Mouse (Mus musculus) kidney, adult 8-10 months (tissue): ENCODE measurements around the gene Tmbim1.

Experiments
- DNase-seq, 2 experiments: peaks; one replicate each; pipeline ENCODE4 v3.0.0; 2022

Gene Tmbim1

DNA sequence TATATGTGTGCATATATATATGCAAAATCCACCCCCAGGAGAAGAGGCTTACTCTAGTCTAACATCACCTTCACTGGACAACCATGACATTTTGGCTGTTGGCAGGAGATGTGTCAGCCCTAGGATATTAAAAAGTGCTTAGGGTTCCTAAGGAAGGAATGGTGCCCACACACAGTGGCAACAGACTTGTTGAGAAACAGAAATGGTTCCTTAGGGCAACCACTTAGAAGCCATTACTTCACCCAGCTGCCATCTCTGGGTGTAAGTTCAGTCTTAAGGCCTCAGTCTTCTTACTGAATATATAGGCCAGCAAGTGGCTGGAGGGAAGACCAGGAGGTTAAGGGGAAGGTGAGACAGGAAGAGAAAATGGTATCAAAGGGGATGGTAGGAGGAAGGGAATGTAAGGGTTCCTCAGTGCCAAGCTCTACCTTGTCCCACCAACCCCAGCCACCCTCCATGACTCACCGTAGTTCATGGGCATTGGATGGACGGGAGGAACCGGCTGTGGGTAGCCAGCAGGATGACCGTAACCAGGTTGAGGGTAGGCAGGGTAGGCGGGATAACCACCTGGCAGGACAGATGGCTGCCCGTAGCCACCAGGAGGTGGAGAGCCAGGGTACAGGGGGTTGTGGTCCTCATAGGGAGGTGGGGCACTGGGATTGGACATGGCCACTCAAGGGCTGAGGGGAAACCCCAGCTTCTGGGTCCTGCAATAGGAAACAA is 10.5 kb downstream of the Tmbim1 start:
- no peak for DNase-seq

GRCm38 (mm10) chr1:74294090-74294643 is 11.3 kb downstream of the Tmbim1 start:
- no peak for DNase-seq

- no peak for DNase-seq
Observed at GRCm38 (mm10) chr1:74293306-74293960, 12.0 kb downstream of the Tmbim1 start.

DNA sequence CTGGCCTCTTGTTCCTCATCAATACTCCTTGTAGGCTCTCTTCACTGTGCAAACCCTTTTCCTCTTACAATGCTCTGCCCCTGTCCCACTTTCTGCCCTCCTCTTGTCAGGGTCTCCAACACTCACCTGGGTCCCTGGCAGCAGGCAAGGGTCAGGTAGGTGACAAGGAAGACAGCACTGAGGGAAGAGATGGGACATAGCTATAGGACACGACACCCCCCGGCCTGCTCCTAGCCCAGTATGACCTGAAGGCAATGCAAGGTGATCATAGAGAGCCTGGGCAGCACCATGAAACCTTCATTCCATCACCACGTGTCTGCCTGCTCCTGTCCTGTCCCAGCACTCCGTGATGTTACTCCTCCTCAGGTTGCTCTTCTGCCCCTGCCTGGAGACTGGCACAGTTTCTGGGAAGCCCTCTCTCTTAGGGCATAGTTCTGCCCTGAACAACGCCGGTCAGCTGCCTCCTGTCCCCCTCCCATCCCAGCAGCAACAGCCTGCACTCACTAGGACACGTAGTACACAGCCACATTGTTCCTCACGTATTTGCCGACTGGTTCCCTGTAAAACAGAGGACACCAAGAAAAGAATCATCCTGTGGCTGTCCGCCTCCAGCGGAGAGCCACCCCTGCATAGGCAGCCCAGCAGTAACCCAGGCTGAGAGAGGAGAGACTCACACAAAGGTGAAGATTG is 12.9 kb downstream of the Tmbim1 start:
- DNase-seq = no peak

DNA sequence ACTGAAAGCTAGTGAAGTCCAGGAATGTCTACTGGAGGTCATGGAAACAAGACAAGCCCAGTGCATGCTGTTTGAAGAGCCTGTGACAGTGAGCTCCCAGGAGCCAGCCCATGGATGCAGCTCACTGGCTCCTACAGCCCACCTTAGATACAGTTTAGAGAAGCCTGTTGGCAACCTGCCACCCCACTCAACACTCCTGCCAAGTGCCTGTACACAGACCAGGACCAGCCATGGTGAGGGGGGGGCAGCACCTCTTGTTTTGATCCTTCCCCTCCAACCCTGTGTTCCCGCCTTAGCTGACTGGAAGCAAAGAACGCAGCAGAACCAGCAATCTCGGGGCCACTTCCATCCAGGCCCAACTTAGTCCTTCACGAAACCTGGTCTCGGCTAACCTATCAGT is 15.3 kb downstream of the Tmbim1 start:
- DNase-seq = no peak

DNA sequence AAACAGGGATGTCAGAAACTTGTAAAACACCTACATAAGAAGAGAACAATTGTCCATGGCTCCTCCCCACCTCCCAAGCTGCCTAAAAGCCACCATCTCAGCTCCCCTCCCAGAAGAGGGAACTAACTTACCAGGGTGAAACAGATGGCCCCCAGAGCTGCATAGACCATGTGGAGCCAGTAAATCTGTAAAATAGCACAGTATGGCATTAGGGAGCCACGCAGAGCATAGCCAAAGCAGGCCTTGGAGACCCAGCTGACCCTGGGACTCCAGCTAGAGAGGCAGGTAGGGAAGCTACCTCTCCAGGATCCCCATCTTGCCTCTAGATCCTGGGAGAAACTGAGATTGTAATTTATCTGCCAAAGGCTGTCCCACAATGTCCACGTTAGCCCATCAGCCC is 15.7 kb downstream of the Tmbim1 start:
- no peak for DNase-seq

GRCm38 (mm10) chr1:74289248-74289647 is 16.2 kb downstream of the Tmbim1 start:
- no peak for DNase-seq

- no peak for DNase-seq
Observed at GRCm38 (mm10) chr1:74288327-74288726, 17.1 kb downstream of the Tmbim1 start.

- peak; percentile 27 to 32 for DNase-seq
Observed at GRCm38 (mm10) chr1:74286869-74287607, 18.4 kb downstream of the Tmbim1 start.

DNA sequence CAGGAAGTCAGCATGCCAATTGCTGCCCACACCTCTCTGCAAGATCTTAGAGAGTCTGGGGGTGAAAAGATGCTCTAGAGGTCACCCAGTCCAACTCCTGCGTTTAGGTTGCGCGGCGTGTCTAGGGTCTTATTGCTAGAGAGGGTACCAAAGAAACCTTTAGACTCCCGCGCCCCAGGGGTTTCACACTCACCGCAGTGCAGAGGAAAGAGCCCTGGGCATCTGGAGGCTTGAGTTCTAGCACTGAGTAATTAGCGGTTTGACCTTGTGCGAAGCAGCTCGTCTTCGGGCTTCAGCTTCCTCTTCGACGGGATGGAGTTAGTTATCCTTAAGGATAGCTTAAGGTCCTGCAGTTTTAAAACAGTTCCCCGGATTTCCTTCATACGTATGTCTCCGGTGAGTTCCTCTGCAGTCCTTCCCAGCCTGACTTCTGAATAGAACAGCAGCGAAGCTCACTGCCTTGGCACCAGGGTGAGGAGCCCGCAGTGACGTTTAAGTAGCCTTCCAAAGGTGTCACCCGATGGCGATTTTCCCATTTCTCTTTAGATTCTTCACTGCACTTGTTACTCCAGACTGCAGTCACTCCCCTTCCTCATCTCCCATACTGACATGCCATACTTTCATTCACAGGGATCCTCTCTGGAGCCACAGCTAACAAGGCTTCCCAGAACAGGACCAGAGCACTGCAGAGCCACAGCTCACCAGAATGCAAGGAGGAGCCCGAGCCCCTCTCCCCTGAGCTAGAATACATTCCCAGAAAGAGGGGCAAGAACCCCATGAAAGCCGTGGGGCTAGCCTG is 20.0 kb downstream of the Tmbim1 start:
- no peak for DNase-seq

- DNase-seq = peak; percentile 100
Observed at GRCm38 (mm10) chr1:74284543-74285160, 20.8 kb downstream of the Tmbim1 start, which contains the start of the genes Aamp and Pnkd. Aamp (minus strand) TSS chr1:74284738. Pnkd (plus strand) TSS chr1:74284930.

DNA sequence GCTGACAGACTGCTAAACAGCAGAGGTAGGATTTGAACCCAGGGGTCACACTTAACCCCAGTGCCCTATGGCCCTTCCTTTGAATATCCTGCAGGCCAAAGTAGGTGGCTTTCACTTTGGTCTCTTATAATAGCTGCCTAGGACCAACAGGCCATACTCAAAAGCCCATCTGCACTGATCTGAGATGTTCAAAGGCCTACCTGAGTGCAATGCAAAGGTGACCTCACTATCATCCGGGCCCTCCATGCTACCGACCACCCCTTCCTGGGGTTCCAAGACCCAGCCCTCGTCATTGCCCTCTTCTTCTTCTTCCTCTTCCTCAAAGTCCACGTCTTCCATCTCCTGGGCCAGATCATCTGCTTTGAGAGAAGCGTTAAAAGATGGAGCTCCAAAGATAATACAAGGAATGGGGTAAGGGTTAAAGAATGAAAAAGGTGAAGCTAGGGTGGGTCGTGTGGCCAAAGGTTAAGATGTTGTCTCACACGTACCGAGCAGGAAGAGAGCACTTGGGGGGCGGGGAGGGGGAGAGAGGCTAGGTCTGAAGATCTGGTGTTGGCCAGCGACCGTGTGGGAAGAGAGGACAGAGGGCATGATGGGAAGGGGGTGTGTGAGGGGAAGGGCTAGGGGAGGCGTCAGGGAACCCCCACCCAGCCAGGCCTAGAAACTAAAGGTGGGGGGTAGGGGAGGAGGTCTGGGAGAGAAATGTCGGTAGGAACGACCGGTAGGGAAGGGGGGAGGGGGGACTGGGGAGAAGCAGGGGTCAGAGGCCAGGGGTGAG is 21.5 kb downstream of the Tmbim1 start:
- DNase-seq = peak; percentile 72 to 75

DNA sequence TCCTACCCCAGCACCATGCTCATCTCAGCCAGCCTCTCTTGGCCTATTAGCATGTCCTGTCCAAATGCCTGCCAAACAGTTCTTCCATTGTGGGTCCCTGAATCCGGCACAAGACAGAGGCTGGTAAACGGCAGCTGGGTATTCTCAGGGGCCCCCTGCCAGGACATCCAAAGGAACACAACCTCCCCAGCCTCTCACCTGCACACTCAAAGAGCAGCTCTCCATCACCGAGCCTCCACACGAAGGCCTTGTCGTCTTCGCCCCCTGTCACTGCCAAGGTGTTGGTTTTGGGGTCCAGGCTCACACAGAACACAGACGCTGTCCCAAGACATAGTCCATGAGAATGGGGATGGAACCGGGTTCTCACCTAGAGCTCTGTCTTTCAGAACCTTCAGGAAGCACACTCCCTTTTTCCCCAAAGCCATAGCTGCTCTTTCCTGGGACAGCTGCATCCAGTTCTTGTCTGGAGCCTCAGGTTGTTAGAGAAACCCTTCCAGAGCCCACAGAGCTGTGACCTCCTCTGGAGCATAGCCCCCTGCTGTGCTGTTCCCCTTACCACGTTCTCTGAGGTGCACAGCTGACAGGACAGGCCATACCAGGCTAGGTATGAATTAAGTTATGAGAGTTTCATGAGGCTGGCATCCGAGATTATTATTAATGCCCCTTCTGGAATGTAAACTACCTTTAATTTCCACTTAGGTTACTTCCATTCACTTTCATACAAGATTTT is 22.4 kb downstream of the Tmbim1 start:
- DNase-seq = no peak

GRCm38 (mm10) chr1:74281886-74282285 is 23.5 kb downstream of the Tmbim1 start:
- no peak for DNase-seq

- no peak for DNase-seq
Observed at GRCm38 (mm10) chr1:74281372-74281771, 24.1 kb downstream of the Tmbim1 start.

GRCm38 (mm10) chr1:74280591-74281325 is 24.7 kb downstream of the Tmbim1 start:
- DNase-seq = no peak

DNA sequence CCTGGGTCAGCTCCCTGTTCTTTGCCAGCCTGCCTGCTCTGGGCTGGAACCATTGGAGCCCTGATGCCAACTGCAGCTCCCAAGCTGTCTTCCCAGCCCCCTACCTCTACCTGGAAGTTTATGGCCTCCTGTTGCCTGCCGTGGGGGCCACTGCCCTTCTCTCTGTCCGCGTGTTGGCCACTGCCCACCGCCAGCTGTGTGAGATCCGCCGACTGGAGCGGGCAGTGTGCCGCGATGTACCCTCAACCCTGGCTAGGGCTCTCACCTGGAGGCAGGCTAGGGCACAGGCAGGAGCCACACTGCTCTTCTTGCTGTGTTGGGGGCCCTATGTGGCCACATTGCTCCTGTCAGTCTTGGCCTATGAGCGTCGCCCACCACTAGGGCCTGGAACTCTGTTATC is 26.4 kb downstream of the Tmbim1 start:
- no peak for DNase-seq

DNA sequence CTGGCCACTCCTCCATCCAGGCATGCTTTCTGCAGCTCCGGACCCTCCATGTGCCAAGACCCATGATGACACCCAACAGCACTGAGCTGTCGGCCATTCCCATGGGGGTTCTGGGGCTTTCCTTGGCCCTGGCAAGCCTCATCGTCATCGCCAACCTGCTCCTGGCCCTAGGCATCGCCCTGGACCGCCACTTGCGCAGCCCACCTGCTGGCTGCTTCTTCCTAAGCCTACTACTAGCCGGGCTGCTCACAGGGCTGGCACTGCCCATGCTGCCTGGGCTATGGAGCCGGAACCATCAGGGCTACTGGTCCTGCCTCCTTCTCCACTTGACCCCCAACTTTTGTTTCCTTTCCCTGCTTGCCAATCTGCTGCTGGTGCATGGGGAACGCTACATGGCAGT is 26.9 kb downstream of the Tmbim1 start, which contains the start of gene Gpbar1:
TSS of gene Gpbar1 (plus strand) at position 13 of the 400 bp plus-strand sequence.
- no peak for DNase-seq
